15 mouse cellular contexts compared by ENCODE assay signal in the genomic region with DNA sequence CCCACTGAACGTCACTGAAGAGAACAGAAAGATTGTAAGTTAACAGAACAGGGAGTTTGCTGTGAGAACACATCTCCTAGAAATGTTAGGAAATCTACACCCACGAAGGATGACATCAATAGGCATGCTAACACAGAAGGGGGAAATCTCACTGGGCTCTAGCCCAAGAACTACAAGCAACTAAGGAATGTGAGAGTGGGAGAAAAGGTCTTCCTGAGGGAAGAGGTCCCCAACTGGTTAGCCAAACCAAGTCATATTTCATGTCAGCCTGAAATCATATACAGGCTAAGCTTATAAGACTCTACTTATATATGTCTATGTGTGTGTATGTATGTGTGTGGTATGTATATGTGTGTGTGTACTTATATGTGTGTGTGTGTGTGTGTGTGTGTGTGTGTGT.
DNase-seq lines count a peak whose midpoint lies in the region; ATAC-seq and TF ChIP-seq lines count a peak whose summit lies in the region.
"Had no signal": no experiment of that assay in that cellular context is flagged by ENCODE, and none has a peak within 500 bp of the region (broad histone marks: within the 10 kb centered on the region; RNA-seq: fewer than 3 reads in every experiment).

No protein-coding gene starts in this region.

- no peak for ATAC-seq in embryonic facial prominence, embryonic 14.5 days (ENCODE audit: low read depth)
- ATAC-seq in kidney, embryonic 16.5 days (ENCODE audit: low FRiP score, low TSS enrichment), result peak; percentile 87
- no peak for ATAC-seq in intestine, postnatal 0 days

- peak; percentile 31 for DNase-seq in embryonic facial prominence, embryonic 14.5 days (ENCODE audit: low spot score)
- DNase-seq in embryonic facial prominence, embryonic 10.5 days (ENCODE audit: low spot score), result no peak
- DNase-seq in kidney, adult 8-10 months, result no peak
- DNase-seq in lung, postnatal 10 days, result peak; percentile 8
- no peak for DNase-seq in lung, adult 18-20 months
- no peak for DNase-seq in gastrocnemius, postnatal 25 days
- DNase-seq: cerebellum, postnatal 14 days; gastrocnemius, postnatal 36 days; thymus, postnatal 14 days had no signal

- H3K9me3 ChIP-seq in embryonic facial prominence, embryonic 14.5 days (ENCODE audit: control insufficient read depth, low read length), result no peaks in the 10 kb centered on the region
- no peaks in the 10 kb centered on the region for H3K9me3 ChIP-seq in embryonic facial prominence, embryonic 10.5 days
- H3K9me3 ChIP-seq in kidney, embryonic 16.5 days (ENCODE audit: low read length), result no peaks in the 10 kb centered on the region
- H3K9me3 ChIP-seq in intestine, postnatal 0 days (ENCODE audit: control insufficient read depth), result no peaks in the 10 kb centered on the region
- H3K9me3 ChIP-seq: forebrain, embryonic 12.5 days; limb, embryonic 15.5 days had no signal

- no peak overlapping the region for H3K27ac ChIP-seq in embryonic facial prominence, embryonic 14.5 days (replicated peaks; ENCODE audit: low read depth, low read length)
- no peak overlapping the region for H3K27ac ChIP-seq in embryonic facial prominence, embryonic 10.5 days (replicated peaks)
- H3K27ac ChIP-seq in kidney, embryonic 16.5 days (ENCODE audit: low read length), result 0 out of 2 replicates have a peak overlapping the region, but pooled peaks have one; percentile 34
- H3K27ac ChIP-seq in intestine, postnatal 0 days (ENCODE audit: low read depth, low read length), result no peak overlapping the region
- H3K27ac ChIP-seq: forebrain, embryonic 12.5 days; limb, embryonic 15.5 days had no signal

- H3K9ac ChIP-seq in embryonic facial prominence, embryonic 14.5 days (ENCODE audit: low read depth, low read length), result no peak overlapping the region
- H3K9ac ChIP-seq in kidney, embryonic 16.5 days (replicated peaks; ENCODE audit: low read length), result no peak overlapping the region
- no peak overlapping the region for H3K9ac ChIP-seq in intestine, postnatal 0 days (ENCODE audit: low read depth, low read length)
- H3K9ac ChIP-seq: forebrain, embryonic 12.5 days; limb, embryonic 15.5 days had no signal

- no peak for TF ChIP-seq CTCF in intestine, postnatal 0 days (IDR thresholded peaks at IDR 0.05; ENCODE audit: low read depth)

- H3K4me1 ChIP-seq in embryonic facial prominence, embryonic 14.5 days (ENCODE audit: control insufficient read depth, insufficient read depth, low read length), result no peaks in the 10 kb centered on the region
- H3K4me1 ChIP-seq in embryonic facial prominence, embryonic 10.5 days, result no peaks in the 10 kb centered on the region
- no peaks in the 10 kb centered on the region for H3K4me1 ChIP-seq in kidney, embryonic 16.5 days (ENCODE audit: insufficient read depth, low read length)
- no peaks in the 10 kb centered on the region for H3K4me1 ChIP-seq in intestine, postnatal 0 days (replicated peaks; ENCODE audit: control insufficient read depth, insufficient read depth, low read length)
- H3K4me1 ChIP-seq: forebrain, embryonic 12.5 days; limb, embryonic 15.5 days had no signal

- no peaks in the 10 kb centered on the region for H3K27me3 ChIP-seq in embryonic facial prominence, embryonic 14.5 days (replicated peaks; ENCODE audit: control insufficient read depth, insufficient read depth, low read length)
- no peaks in the 10 kb centered on the region for H3K27me3 ChIP-seq in embryonic facial prominence, embryonic 10.5 days (replicated peaks; ENCODE audit: low read depth, poor library complexity, severe bottlenecking)
- H3K27me3 ChIP-seq in kidney, embryonic 16.5 days (ENCODE audit: insufficient read depth, low read length), result no peaks in the 10 kb centered on the region
- H3K27me3 ChIP-seq in intestine, postnatal 0 days (replicated peaks; ENCODE audit: control insufficient read depth, insufficient read depth, low read length), result no peaks in the 10 kb centered on the region
- H3K27me3 ChIP-seq: CH12.LX; forebrain, embryonic 12.5 days; limb, embryonic 15.5 days had no signal

- WGBS in embryonic facial prominence, embryonic 14.5 days, result 55% methylated on average over 2 of the region's 2 CpGs
- 84% methylated on average over 2 of the region's 2 CpGs for WGBS in embryonic facial prominence, embryonic 10.5 days
- 56% methylated on average over 2 of the region's 2 CpGs for WGBS in kidney, embryonic 16.5 days
- 68% methylated on average over 2 of the region's 2 CpGs for WGBS in intestine, postnatal 0 days

- no peak overlapping the region for H3K4me3 ChIP-seq in embryonic facial prominence, embryonic 14.5 days (ENCODE audit: low read depth, low read length)
- H3K4me3 ChIP-seq in embryonic facial prominence, embryonic 10.5 days, result no peak overlapping the region
- no peak overlapping the region for H3K4me3 ChIP-seq in kidney, embryonic 16.5 days (ENCODE audit: low read length)
- no peak overlapping the region for H3K4me3 ChIP-seq in intestine, postnatal 0 days (ENCODE audit: low read depth, low read length)
- H3K4me3 ChIP-seq: forebrain, embryonic 12.5 days; limb, embryonic 15.5 days had no signal

- no peak overlapping the region for H3K4me2 ChIP-seq in embryonic facial prominence, embryonic 14.5 days (ENCODE audit: low read depth, low read length)
- no peak overlapping the region for H3K4me2 ChIP-seq in kidney, embryonic 16.5 days (replicated peaks; ENCODE audit: low read depth, low read length)
- no peak overlapping the region for H3K4me2 ChIP-seq in intestine, postnatal 0 days (replicated peaks; ENCODE audit: low read depth)
- H3K4me2 ChIP-seq: forebrain, embryonic 12.5 days; limb, embryonic 15.5 days; midbrain, embryonic 11.5 days had no signal

- no peaks in the 10 kb centered on the region for H3K36me3 ChIP-seq in embryonic facial prominence, embryonic 14.5 days (ENCODE audit: control insufficient read depth, insufficient read depth, low read length)
- no peaks in the 10 kb centered on the region for H3K36me3 ChIP-seq in embryonic facial prominence, embryonic 10.5 days (replicated peaks)
- no peaks in the 10 kb centered on the region for H3K36me3 ChIP-seq in kidney, embryonic 16.5 days (ENCODE audit: insufficient read depth, low read length)
- H3K36me3 ChIP-seq in intestine, postnatal 0 days (ENCODE audit: control insufficient read depth, insufficient read depth), result no peaks in the 10 kb centered on the region
- H3K36me3 ChIP-seq: forebrain, embryonic 12.5 days; limb, embryonic 15.5 days had no signal

Comparison
In these comparisons a context has a peak if more than half of its experiments do, and no peak if none do; other contexts are left out.
1. DNase-seq: peak in embryonic facial prominence, embryonic 14.5 days (single experiment) and lung, postnatal 10 days (single experiment); none in embryonic facial prominence, embryonic 10.5 days (single experiment), kidney, adult 8-10 months (0 of 2), lung, adult 18-20 months (0 of 2) and gastrocnemius, postnatal 25 days (single experiment).